Mouse (Mus musculus) megakaryocyte progenitor cell, adult 5-6 weeks (primary cell): ENCODE measurements around the gene Cer1. TPM values are rescaled to one million over a fixed set of nuclear protein-coding genes. Genes with fewer than 3 reads are reported as not detected.

Experiments
- ATAC-seq: replicated peaks from 2 replicates; pipeline ENCODE4 v1.8.0; 2016; ENCODE audit warnings: mild to moderate bottlenecking, moderate TSS enrichment, inconsistent platforms; ENCODE audit not compliant: poor library complexity
- total RNA-seq, 2 experiments: library from RNA; stranded (forward) in 1 of 2; stranded (reverse) in 1 of 2; fragments of 157-497, 149-512 nt in 1 of 2; fragments of 200-1000 nt in 1 of 2; gene quantifications; 2 replicates each; pipeline versions ENCODE4 v1.2.3 to v1.2.4; 2015 to 2017

Gene Cer1
- total RNA-seq, 2 experiments from 2014 or later: not detected

- no peak for ATAC-seq
Measured at GRCm38 (mm10) chr4:82875532-82875931, 9.4 kb downstream of the Cer1 start.

GRCm38 (mm10) chr4:82874791-82875190, 10.2 kb downstream of the Cer1 start:
- no peak for ATAC-seq

- no peak for ATAC-seq
Measured at GRCm38 (mm10) chr4:82872548-82872947, 12.4 kb downstream of the Cer1 start.

- no peak for ATAC-seq
Measured at GRCm38 (mm10) chr4:82872121-82872520, 12.8 kb downstream of the Cer1 start.

- peak; percentile 90 for ATAC-seq
Measured at GRCm38 (mm10) chr4:82870931-82871330, 14.0 kb downstream of the Cer1 start.

GRCm38 (mm10) chr4:82867731-82868445, 17.1 kb downstream of the Cer1 start:
- ATAC-seq: no peak

- ATAC-seq: peak; percentile 76
Measured at GRCm38 (mm10) chr4:82867111-82867510, 17.8 kb downstream of the Cer1 start.

GRCm38 (mm10) chr4:82864974-82865699, 19.8 kb downstream of the Cer1 start:
- peak; percentile 38 for ATAC-seq

GRCm38 (mm10) chr4:82863316-82863715, 21.6 kb downstream of the Cer1 start:
- ATAC-seq: no peak

- ATAC-seq: no peak
Measured at GRCm38 (mm10) chr4:82861451-82861850, 23.5 kb downstream of the Cer1 start.

- no peak for ATAC-seq
Measured at GRCm38 (mm10) chr4:82860566-82860965, 24.4 kb downstream of the Cer1 start.

GRCm38 (mm10) chr4:82859131-82860125, 25.5 kb downstream of the Cer1 start, which contains the start of gene Zdhhc21:
Gene Zdhhc21 (minus strand): TSS chr4:82859958.
- ATAC-seq: peak; percentile 75

- 0 out of 2 replicates have a peak, but pooled peaks have one; percentile 13 for ATAC-seq
Measured at GRCm38 (mm10) chr4:82858431-82859010, 26.4 kb downstream of the Cer1 start.

- no peak for ATAC-seq
Measured at GRCm38 (mm10) chr4:82856986-82857385, 28.0 kb downstream of the Cer1 start.

GRCm38 (mm10) chr4:82853809-82854208, 31.1 kb downstream of the Cer1 start:
- no peak for ATAC-seq

- ATAC-seq: peak; percentile 98
Measured at GRCm38 (mm10) chr4:82848552-82849234, 36.3 kb downstream of the Cer1 start.

- no peak for ATAC-seq
Measured at GRCm38 (mm10) chr4:82837526-82838240, 47.3 kb downstream of the Cer1 start.
